Mouse (Mus musculus): ENCODE measurements around the gene Isoc2b.
"Not testable (repeated sequence)": the region's sequence is repeated elsewhere in the genome, so short reads cannot be mapped to it uniquely, and the experiment has no call there.

Gene Isoc2b

DNA sequence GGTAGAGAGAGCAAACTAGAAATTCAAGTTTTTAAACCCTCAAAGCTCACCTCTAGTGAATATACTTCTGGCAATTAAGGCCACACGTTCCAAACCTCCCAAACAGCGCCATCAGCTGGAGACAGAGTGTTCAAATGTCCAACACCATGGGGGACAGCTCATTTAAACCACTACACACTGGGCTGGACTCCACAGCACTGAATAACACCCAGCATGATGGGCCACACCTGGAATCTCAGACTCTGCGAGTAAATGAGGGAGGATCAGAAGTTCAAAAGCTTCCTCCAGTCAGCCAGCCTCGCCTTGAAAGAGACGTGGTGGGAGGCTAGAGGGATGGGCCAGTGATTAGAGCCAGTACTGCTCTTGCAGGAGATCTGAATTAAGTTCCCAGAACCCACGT, at the start of gene Isoc2b:
TSS of gene Isoc2b (minus strand) at position 126 of the 400 bp plus-strand sequence.
- DNase-seq (ENCODE audit: low spot score in 2 of 2): no peak

DNA sequence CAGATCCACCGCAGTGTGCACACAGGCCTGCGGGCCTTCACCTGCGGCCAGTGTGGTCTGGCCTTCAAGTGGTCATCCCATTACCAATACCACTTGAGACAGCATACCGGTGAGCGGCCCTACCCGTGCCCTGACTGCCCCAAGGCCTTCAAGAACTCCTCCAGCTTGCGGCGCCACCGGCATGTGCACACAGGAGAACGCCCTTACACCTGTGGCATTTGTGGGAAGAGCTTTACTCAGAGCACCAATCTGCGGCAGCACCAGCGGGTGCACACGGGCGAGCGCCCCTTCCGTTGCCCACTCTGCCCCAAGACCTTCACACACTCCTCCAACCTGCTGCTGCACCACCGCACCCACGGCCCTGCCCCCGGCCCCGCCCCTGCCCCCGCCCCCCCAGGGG, 49.0 kb upstream of the Isoc2b start:
- DNase-seq (ENCODE audit: low spot score in 2 of 2): no peak

DNA sequence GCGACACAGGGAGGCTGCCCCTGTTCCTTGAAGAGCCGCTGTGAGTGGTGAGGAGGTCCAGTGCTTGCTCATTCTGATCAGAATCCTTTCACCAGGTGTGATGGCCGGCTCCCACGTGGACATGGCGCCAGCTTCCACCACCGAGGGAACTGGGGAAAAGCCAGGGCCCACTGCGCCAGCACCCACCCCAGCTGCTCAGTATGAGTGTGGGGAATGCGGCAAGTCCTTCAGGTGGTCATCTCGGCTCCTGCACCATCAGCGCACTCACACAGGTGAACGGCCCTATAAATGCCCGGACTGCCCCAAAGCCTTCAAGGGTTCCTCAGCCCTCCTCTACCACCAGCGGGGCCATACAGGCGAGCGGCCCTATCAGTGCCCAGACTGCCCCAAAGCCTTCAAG, 48.6 kb upstream of the Isoc2b start:
- no peak for DNase-seq (ENCODE audit: low spot score in 2 of 2)

GRCm38 (mm10) chr7:4917494-4917893, 47.4 kb upstream of the Isoc2b start:
- DNase-seq (ENCODE audit: low spot score in 2 of 2): no peak

DNA sequence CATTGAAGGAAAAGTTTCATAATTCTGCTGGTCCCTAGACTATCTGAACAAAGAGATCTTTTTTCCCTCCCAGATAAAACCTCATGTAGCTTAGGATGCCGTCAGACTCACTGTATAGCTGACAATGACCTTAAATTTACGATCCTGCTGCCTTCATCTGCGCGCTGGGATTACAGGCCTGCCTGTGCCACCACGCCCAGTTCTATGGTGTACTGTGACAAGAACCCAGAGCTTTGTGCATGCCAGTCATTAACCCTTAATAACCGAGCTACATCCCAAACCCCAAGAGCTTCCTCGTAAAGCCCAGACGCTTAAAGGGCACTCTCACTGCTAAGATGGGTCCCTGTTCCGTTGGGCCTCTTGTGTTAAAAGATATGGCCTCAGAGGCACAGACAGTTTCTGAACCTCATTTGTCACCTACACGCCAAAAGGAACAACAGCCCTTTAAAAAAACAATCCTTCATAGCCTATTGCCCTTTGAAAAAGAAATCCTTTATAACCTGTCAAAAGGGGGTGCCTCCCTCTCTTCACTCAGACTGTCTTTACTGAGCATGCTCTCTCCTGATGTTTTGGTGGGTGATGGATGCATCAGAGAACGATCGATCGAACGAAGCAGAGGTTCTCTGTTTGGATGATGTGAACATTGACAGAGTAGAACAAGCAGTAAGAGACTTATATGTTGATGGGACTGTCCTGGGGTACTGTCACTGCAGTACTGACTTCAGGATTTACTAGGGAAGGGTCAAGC, 45.8 kb upstream of the Isoc2b start:
- no peak for DNase-seq (ENCODE audit: low spot score in 2 of 2)

DNA sequence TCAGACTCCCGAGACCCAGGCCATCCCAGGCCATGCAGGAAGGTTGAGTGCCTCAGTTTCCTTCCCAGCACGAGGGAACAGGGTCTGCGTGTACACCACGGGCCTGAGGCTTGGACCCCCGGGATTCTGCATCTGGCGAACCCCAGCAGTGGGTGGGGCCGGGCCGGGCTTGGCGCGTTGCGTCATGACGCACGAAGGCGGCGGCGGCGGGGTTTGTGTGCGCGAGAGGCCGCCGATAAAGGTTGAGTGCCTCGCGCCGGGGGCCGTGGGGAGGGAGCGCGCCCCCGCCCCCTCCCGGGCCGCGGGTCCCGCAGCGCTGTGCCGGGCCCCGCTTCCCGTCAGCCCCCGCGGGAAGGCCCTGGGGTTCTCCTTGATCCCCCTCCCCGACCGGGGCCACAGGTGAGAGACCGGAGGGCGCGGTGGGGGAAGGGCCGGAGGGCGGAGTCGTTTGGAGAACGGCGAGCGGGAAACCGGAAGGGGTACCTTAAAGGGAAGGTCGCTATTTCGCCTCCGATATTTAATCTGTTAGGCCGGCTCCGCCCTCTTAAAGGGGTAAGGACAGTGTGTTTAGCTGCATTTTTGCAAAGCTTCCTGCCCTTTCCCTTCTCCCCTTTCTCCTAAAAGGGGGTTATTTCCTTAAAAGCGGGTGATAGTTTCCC, 45.1 kb upstream of the Isoc2b start, which contains the start of gene Zfp628:
TSS of gene Zfp628 (plus strand) at position 211 of the 659 bp plus-strand sequence.
- peak; percentile 89 to 92 for DNase-seq (ENCODE audit: low spot score in 2 of 2)

DNA sequence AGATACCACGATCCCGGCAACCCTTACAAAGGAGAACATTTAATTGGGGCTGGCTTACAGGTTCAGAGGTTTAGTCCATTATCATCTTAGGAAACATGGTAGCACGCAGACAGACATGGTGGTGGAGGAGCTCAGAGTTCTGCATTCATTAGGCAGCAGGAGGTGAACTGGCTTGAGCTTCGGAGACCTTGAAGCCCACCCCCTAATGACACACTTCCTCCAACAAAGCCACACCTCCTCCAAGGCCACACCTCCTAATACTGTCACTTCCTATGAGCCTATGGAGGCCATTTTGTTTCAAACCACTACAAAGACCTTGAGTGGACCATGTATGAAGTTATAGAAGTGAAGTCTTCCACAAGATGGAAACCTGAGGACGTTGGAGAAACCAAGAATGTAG, 42.2 kb upstream of the Isoc2b start:
- no peak for DNase-seq (ENCODE audit: low spot score in 2 of 2)

GRCm38 (mm10) chr7:4911561-4911960, 41.5 kb upstream of the Isoc2b start:
- no peak for DNase-seq (ENCODE audit: low spot score in 2 of 2)

- no peak for DNase-seq (ENCODE audit: low spot score in 2 of 2)
Observed at GRCm38 (mm10) chr7:4906466-4906950, 36.5 kb upstream of the Isoc2b start, which contains the start of gene Gm36210. Gene Gm36210 (minus strand): TSS chr7:4906516.

DNA sequence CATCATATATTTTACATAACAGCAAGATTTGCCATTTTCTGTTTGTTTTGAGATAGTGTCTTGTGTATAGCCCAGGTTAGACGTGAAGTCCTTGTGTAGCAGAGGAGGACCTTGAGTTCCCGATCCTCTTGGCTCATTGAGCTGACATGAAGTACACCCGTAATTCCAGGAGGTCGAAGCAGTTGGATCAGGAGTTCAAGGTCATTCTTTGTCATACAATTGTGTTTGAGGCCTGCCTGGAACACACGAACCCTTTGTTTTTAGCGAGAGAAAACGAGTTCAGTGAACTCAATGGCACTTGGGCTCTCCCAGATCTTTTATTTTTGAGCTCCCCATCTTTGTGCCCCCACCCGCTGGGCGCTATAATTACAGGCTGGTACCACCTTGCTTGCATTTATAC, 32.3 kb upstream of the Isoc2b start:
- DNase-seq (ENCODE audit: low spot score in 2 of 2): no peak

DNA sequence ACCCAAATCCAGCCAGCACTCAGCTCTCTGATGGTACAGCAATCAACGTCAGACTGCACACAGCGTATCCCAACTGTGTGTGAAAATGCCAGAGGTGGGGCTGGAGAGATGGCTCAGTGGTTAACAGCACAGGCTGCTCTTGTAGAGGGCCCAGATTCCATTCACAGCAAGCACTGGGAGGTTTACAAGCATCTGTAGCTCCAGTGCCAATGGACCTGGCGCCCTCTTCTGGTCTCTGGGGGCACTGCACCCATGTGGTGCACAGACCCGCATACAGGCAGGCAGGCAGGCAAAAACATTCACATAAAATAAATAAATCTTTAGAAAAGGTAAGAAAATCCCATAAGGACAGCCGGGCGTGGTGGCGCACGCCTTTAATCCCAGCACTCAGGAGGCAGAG, 31.1 kb upstream of the Isoc2b start:
- no peak for DNase-seq (ENCODE audit: low spot score in 2 of 2)

DNA sequence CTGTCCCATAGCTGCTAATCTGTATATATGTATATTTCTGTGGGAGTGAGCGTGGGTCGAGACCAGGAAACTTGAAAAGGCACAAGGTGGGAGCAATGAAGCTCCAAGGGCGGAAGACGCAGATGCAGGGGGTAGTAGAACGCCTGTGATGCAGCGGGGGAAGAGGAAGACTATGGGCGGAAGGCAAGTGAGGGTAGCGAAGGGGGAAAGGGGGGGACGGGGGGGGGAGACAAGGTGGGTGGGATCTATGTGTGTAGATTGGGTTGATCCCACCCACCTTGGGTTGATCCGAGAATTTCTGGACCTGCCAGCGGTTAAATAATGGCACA, 30.4 kb upstream of the Isoc2b start:
- no peak for DNase-seq (ENCODE audit: low spot score in 2 of 2)

- DNase-seq (ENCODE audit: low spot score in 2 of 2): no peak
Observed at GRCm38 (mm10) chr7:4899649-4900522, 29.8 kb upstream of the Isoc2b start.

GRCm38 (mm10) chr7:4898851-4899648, 29.0 kb upstream of the Isoc2b start:
- DNase-seq (ENCODE audit: low spot score in 2 of 2): no peak

DNA sequence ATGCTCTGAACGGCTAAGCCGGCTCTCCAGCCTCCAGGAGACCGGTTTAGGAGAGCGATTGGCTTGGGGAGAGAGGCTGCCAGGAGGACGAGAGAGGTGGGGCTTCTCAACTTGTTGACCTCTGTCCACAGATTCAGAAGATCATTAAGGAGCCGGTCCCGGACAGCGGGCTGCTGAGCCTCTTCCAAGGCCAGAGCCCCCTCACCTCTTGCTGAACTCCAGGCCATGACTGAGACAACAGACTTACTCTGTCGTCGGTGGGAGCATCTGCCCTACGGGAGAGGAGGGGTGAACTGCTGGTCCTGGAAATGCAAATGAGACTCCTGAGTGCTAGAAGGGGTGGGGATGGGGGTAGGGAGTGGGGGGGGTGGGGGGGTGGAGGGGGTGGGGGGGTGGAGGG, 25.1 kb upstream of the Isoc2b start:
- no peak for DNase-seq (ENCODE audit: low spot score in 2 of 2)

DNA sequence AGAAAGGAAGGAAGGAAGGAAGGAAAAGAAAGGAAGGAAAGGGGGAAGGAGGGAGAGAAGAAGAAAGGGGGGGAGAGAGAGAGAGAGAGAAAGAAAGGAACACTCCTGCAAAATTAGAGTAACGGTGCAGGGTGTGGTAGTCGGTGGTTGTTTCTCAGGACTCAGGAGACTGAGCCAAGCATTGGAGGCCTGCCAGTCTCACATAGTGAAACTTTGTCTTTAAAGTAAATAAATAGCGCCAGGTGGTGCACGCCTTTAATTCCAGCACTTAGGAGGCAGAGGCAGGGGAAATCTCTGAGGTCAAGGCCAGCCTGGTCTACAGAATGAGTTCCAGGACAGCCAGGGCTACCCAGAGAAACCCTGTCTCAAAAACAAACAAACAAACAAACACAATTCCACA, 16.6 kb upstream of the Isoc2b start:
- DNase-seq (ENCODE audit: low spot score in 2 of 2): no peak

GRCm38 (mm10) chr7:4879036-4879435, 9.0 kb upstream of the Isoc2b start:
- DNase-seq (ENCODE audit: low spot score in 2 of 2): not testable (repeated sequence)

DNA sequence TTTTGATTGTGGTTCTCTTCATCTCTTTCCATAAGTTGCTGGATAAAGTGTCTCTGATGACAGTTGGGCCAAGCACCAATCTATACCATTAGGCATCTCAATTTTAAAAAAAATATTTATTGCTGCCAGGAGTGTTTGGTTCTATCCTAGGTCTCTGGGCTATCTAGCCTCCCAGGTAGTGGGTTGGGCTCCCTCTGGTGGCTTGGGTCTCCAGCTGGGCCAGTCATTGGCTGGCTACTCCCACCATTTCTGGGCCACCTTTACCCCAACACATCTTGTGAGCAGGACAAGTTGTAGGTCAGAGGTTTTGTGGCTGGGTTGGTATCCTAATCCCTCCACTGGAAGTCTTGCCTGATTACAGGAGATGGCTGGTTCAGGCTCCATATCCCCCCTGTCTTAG, 8.1 kb upstream of the Isoc2b start:
- no peak for DNase-seq (ENCODE audit: low spot score in 2 of 2)

DNA sequence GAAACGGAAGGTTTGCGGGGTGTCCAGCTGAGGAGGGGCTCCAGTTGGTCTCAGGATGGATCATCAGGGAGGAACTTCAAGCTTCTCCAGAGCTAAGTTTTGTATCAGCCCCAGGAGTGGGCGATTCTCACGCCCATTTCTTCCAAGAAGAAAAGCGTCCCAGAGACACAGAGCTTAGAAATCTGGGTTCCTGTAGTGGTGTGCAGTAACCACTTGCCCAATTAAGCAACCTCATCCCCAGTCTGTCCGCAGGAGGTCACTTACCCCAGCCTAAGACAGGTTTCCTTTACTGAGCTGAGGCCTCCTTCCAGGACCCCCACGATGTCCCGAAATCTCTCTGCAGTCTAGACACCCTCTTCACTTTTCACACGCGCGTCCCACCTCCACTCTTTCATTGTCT, 7.2 kb upstream of the Isoc2b start:
- DNase-seq (ENCODE audit: low spot score in 2 of 2): no peak

GRCm38 (mm10) chr7:4876753-4877221, 6.7 kb upstream of the Isoc2b start, which contains the start of gene Isoc2a:
Gene Isoc2a (plus strand): TSS chr7:4877153.
- peak; percentile 77 to 85 for DNase-seq (ENCODE audit: low spot score in 2 of 2)

- no peak for DNase-seq (ENCODE audit: low spot score in 2 of 2)
Observed at GRCm38 (mm10) chr7:4866631-4867180, 3.4 kb downstream of the Isoc2b start.
